Mouse (Mus musculus) layer of hippocampus, adult 8-10 months (tissue): ENCODE measurements around the gene Ptprm. TPM values are rescaled to one million over a fixed set of nuclear protein-coding genes. Genes with fewer than 3 reads are reported as not detected.

ENCODE experiments used
- DNase-seq, 2 experiments: peaks; one replicate each; pipeline ENCODE4 v3.0.0; 2022; ENCODE audit warnings: low spot score in 2 of 2
- total RNA-seq, 4 experiments: library from RNA; stranded (reverse); gene quantifications; 2 replicates each; pipeline ENCODE4 v1.2.4; 2022

Gene Ptprm
- total RNA-seq, 4 experiments from 2014 or later = 24.6 to 31.6 (median 27.6) TPM

DNA sequence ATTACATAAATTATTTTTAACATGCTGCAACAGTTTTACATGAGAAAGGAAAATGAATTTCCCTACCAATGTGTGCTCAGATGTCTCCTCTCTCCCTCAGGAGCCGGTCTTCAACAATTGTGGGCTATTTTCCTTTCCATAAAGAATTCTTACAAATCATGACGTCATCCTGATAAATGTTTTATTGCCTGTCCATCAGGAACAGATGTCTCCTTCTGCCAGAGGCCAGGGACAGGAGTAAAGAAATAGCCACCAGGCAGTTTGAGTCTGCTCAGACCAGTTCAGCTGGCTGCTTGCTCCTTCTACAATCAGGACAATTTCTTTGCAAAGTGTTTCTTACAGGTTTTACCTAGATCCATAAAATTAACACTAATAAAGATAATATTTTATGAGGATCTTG, 357.4 kb downstream of the Ptprm start:
- DNase-seq = no peak

- no peak for DNase-seq
Observed at GRCm38 (mm10) chr17:66996016-66996415, 358.2 kb downstream of the Ptprm start.

- no peak for DNase-seq
Observed at GRCm38 (mm10) chr17:66991815-66992214, 362.4 kb downstream of the Ptprm start.

DNA sequence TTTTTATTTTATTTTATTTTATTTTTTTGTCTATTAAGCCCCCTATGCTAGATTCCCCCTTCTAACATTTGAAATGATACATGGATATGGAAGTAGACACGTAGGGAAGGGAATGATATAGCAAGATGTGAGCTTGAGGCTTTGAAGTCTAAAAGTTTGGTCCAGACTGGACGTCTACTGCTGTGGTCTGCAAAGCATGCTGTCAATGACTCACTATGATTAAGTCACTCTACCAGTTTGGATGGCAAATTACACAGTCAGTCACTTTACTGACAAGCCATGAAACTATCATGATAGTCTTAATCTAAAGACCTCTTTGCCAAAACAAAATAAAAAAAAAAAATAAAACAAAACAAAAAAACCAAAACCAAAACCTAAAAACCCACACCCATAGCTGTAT, 363.5 kb downstream of the Ptprm start:
- DNase-seq = no peak

- DNase-seq = no peak
Observed at GRCm38 (mm10) chr17:66988014-66988413, 366.2 kb downstream of the Ptprm start.

DNA sequence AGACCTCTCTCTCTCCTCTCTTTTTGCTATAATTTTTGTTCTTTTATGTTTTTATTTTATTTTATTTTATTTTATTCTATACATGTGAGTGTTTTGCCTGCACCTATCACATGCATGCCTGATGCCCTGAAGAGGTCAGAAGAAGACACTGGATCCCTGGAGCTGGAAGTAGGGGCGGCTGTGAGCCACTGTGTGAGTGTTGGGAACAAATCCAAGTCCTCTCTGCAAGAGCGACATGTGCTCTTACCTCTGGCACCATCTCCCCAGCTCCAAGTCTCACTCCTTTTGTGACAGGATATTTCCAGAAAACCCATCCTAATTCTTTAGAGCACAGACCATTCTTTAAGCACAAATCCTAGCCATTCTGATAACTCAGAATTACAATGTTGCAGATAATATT, 372.6 kb downstream of the Ptprm start:
- DNase-seq = no peak

DNA sequence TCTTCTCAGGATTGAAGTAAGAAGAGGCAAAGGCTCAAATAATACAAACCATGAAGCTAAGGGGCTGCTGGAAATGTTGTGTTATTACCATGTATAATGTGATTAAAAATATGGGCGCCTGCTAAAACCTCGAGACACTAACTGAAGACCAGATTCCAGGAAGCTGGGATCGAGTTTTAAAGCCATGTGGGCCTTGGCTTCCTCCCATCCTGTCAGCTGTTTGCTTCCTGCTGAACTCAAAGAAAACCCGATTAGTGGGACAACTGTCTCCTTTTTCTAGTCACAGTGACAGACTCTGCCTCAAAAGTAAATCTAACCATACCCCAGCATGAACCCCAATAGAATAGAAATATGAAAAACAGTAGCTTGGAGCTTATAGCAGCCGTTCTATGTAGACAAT, 374.3 kb downstream of the Ptprm start:
- DNase-seq = no peak

DNA sequence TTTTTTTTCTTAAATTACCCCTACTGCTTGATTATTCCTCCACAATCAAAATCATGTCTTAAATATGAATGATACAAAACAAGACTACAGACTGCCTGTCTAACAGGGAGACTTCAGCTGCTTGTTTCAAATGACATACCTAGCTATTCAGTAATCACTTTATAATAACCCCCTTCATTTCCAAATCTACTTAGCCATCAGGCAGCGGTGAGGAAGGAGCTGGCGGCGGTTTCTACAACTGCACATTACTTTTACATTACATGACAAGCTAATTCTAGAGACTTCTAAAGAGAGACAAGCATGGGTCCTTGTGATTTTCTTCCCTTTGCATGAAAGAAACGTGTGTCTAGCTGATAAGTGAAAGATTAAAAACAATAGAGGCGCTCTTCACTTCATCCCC, 377.8 kb downstream of the Ptprm start:
- no peak for DNase-seq

DNA sequence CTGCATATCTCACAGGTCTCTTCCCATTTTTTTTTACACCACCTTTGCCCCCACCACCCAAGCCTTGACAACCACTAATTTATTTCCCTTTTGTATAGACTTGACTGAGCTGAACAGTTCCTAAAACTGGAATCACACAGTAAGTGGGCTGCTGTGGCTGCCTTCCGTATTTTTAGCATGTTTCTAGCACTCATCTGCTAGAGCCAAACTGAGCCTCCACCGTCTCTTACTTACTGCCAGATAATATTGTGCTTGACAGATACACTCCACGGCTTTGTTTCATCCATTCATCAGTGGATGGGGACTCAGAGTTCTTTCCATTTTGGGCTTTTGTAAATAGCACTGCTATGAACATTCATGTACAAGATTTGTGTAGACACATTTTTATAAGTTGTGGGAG, 381.3 kb downstream of the Ptprm start:
- DNase-seq = peak; percentile 11 to 17

DNA sequence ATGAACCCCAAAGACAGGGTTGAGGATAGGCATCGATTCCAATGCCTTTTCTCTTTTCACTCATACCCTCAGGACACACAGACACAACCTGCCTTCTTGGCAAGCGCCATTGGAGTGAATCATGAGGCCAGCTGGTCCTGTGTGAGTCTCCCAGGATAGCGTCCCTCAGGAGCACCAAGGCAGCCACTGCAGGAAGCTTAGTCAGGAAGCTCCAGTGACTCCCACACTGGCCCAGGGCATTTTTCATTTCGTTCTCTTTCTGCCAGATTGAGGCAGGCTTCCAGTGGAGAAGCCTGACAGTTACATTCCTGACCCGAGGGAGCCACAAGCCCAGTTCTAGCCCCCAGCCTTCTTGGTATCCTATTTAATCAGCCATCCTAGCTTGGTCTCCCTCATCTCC, 393.3 kb downstream of the Ptprm start:
- no peak for DNase-seq

- no peak for DNase-seq
Observed at GRCm38 (mm10) chr17:66960557-66960956, 393.7 kb downstream of the Ptprm start.

DNA sequence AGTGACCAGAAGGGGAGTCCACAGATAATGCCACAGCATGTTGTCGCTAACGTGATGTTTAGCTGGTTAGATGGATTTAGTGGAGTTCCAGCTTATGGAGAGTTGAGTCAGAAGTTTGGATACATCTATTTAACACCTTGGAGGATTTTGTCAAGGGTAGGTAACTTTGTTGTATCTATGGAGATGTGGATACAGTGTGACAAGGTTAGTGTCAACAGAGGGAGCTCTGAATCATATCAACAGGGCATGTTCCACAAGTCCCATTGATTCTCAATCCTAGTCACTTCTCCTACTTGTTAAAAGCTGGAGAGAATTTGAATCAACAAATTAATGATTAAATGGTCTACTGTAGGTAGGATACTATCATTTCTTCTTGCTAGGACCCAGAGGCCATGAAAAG, 394.4 kb downstream of the Ptprm start:
- DNase-seq = no peak

GRCm38 (mm10) chr17:66958766-66959165, 395.5 kb downstream of the Ptprm start:
- no peak for DNase-seq

DNA sequence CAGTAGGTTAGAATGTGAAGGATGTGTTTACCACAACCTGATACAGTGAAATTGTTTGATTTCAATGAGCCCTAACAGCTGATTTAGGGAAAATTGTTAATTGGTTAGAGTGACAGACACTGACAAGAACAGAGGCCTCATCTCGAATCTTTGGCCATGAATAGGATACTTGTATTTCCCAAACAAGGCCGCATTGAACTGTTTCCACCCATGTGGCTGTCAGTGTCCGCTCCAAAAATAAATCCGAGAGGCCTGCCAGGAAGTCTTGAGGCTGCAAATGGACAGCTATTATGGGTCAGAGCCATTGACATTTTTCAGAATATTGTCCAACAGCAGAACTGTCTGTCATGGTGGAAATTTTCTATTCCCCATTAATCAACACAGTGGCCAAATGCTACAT, 409.8 kb downstream of the Ptprm start:
- DNase-seq = peak; percentile 41 to 55

GRCm38 (mm10) chr17:66943539-66943938, 410.7 kb downstream of the Ptprm start:
- DNase-seq = peak in 1 of 2 experiments; percentile 17

DNA sequence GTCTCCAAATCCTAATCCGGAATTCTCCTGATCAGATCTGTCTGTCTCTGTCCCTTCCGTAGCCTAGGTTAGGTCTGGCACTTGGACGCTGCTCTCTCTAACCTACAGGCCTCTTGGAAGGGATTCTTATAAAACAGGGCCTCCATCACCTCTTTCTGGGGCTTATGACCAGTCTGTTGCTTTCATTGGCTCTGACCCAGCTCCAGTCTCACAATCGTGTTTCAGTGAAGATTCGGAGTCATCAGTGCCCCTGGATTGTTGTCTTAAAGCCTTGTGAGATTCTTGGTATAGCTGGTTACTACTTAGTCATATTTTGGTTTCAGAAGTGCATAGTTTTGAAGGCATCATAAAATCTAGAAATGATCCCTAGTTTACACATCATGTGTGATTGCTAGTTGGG, 428.6 kb downstream of the Ptprm start:
- no peak for DNase-seq

DNA sequence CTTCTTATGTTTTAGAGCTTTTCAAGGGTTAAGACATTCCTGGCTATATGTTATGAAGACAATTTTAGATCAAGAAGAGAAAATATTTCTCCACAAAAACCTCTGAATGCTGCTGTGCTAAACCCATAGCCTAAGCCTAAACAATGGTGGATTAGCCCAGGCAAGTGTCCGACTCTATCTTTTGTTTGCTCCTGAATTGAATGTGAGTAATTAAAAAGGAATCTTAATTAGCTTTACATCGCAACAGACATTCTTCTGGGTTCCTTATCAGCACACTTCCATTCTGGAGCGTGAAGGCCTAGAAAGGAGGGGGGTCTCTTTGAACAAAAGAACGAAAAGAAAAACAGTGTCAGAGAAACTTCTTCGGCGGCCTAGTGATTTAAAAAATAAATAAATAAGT, 439.6 kb downstream of the Ptprm start:
- DNase-seq = no peak

DNA sequence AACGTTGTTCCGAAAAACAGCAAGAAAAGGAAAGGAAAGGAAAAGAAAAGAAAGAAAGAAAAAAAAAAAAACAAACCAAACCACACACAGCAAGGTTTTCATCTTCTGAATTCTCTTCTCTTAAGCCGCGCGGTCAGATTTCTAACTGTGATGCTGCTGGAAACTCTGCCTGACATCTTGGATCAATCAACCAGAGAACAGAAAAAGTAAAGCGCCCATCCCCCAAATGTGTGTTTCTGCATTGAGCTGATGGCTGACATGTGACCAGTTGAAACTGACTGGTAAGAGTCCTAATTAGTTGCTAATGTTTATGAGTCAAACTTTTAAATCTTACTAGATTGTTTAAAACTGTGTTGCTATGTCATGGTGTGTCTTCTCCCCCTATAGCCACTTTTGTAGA, 441.7 kb downstream of the Ptprm start:
- DNase-seq = no peak

DNA sequence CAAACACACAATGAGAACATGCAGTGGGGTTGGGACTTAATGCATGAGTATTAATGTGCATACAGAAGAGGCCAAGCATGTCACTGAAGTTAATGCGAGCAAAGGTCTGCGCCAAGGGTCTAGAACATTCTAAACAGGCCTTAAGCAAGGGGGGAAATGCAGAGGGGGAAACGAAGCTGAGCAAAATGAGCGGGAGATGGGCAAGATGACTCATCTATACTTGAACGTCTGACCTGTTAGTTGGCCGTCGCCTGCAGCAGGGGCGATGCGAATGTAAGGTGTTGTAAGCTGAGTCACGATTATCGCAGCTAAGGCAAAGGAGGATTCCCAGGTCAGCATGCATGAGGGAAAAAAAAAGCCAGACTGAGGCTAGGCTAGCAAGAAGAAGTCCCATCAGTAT, 442.1 kb downstream of the Ptprm start:
- DNase-seq = no peak

DNA sequence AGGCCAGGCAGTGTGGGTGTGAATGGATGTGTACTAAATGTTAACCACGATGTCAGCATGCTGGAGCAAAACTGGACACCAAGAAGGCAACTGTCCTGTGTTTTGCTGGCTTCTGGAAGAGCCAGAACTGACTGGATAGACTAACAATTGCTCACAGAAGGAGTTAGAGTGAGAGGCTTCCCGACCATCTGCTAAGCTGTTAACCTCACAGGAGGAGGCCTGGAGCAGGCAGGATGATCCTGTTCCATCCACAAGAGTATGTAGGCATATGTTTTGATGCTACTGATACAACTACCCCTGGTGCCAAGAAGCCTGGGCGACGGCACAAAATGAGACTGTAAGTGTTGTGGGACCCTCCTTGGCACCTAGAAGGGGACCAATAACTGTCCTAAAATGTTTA, 444.4 kb downstream of the Ptprm start:
- no peak for DNase-seq

GRCm38 (mm10) chr17:66908921-66909320, 445.3 kb downstream of the Ptprm start:
- no peak for DNase-seq

DNA sequence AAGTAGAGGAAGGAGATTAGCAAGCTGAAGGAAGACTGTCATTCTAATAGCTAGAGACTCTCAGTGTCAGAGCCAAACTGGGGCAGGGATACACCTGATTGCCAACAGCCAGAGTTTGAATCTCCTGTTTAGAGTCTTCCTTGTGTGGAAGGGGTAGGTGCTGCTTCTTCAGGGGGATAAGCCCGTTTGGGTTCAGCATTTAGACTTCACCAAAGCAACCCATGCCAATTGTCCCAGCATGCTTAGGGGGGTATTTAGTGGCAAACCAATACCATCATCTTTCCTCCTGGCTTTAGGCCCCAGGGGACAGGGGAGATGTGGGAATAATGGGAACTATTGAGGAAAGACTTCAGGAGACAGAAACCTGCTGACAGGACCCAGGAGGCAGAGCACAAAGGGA, 460.1 kb downstream of the Ptprm start:
- no peak for DNase-seq

DNA sequence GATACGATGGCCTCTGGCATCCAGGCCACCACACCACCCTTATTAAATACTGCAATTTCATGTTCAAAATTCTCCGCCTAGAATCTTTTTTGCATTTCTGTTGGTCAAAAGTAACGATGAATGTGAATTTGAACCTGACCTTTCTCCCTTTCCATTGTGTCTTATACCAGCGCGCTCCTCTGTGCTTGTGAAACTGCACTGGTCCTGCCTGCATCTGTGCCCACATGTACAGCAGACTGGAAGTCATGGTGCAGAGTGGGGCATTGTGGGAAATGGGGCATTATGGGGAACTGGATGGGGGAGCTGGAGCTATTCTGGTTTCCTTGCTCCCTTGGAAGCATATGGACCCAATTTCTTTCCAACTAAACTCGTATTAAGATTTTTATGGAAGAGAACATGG, 462.3 kb downstream of the Ptprm start:
- no peak for DNase-seq

DNA sequence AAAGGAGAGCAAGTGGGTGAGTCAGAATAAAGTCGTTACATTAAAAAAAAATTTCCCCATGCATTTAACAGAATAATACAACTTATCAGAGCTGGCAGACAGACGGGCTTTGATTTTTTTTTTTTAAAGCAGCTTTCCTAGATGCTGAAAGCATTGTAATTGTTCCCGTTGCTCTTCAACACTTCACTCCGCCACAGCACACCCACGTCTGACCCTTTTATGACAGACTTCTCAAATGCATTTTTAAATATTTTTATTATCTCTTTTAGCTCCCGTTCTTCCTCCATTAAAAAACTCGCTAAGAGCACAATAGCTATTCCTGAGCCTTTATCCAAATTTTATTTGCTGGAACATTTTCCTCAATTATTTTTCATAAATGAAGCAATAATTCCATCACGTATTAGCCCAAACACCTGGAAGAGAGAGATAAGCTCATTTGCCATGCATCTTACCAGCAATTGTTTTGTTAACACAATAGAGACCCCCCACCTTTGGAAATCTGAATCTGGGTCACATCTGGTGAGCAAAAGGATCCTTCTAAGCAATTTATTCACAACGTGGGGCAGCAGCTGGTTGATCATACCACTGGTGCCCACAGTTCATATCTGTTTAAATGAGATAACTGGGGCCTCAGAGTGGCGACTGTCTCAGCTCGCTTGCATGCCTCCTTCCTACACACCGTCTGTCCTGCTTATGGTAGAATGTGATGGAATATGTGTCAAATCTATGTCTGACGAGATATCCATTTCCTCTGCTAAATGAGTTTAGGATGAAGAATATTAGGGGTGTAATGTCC, 463.0 kb downstream of the Ptprm start:
- DNase-seq = no peak
